Comparison of ENCODE assay signal across 8 mouse cellular contexts in genomic region chr1:152084638-152085345, GRCm38 (mm10). TPM values are rescaled to one million over a fixed set of nuclear protein-coding genes. Genes with fewer than 3 reads are reported as not detected.
DNase-seq lines count a peak whose midpoint lies in the region; ATAC-seq and TF ChIP-seq lines count a peak whose summit lies in the region.

No protein-coding gene starts in this region.

- no peak overlapping the region for H3K4me3 ChIP-seq in embryonic facial prominence, embryonic 11.5 days (ENCODE audit: low read depth, low read length)
- H3K4me3 ChIP-seq in heart, embryonic 15.5 days: peak overlapping the region; percentile 33
- peak overlapping the region; percentile 30 for H3K4me3 ChIP-seq in kidney, postnatal 0 days (replicated peaks; ENCODE audit: low read depth, low read length)

- no peaks in the 10 kb centered on the region for H3K9me3 ChIP-seq in embryonic facial prominence, embryonic 11.5 days (replicated peaks; ENCODE audit: control insufficient read depth, low read length)
- no peaks in the 10 kb centered on the region for H3K9me3 ChIP-seq in heart, embryonic 15.5 days (replicated peaks)
- no peaks in the 10 kb centered on the region for H3K9me3 ChIP-seq in kidney, postnatal 0 days (replicated peaks; ENCODE audit: low read length)

- ATAC-seq in embryonic facial prominence, embryonic 11.5 days (replicated peaks; ENCODE audit: insufficient number of reproducible peaks, low FRiP score, low TSS enrichment, low read depth): peak; percentile 26; the same call in 1 of the 2 replicates
- no peak for ATAC-seq in heart, embryonic 15.5 days (replicated peaks; ENCODE audit: insufficient number of reproducible peaks, insufficient read depth, low FRiP score, low read depth)
- ATAC-seq in kidney, postnatal 0 days (replicated peaks; ENCODE audit: low FRiP score, low read depth): peak; percentile 88
- ATAC-seq in megakaryocyte, adult 5-6 weeks (ENCODE audit: poor library complexity, severe bottlenecking): peak; percentile 77

- no peaks in the 10 kb centered on the region for H3K27me3 ChIP-seq in embryonic facial prominence, embryonic 11.5 days (ENCODE audit: control insufficient read depth, insufficient read depth, low read length)
- no peaks in the 10 kb centered on the region for H3K27me3 ChIP-seq in heart, embryonic 15.5 days
- H3K27me3 ChIP-seq in kidney, postnatal 0 days (ENCODE audit: insufficient read depth, low read length): no peaks in the 10 kb centered on the region

- TF ChIP-seq CTCF in kidney, postnatal 0 days (IDR thresholded peaks at IDR 0.05; ENCODE audit: low read depth): no peak

- no peak overlapping the region for H3K27ac ChIP-seq in embryonic facial prominence, embryonic 11.5 days (replicated peaks; ENCODE audit: low read depth, low read length)
- H3K27ac ChIP-seq in heart, embryonic 15.5 days: peak overlapping the region; percentile 43; the same call in 1 of the 2 replicates
- H3K27ac ChIP-seq in kidney, postnatal 0 days: peak overlapping the region; percentile 70

- no peaks in the 10 kb centered on the region for H3K4me1 ChIP-seq in embryonic facial prominence, embryonic 11.5 days (ENCODE audit: control insufficient read depth, insufficient read depth, low read length)
- peaks cover 57% of the 10 kb centered on the region for H3K4me1 ChIP-seq in heart, embryonic 15.5 days (replicated peaks)
- H3K4me1 ChIP-seq in kidney, postnatal 0 days (replicated peaks; ENCODE audit: insufficient read depth, low read length): no peaks in the 10 kb centered on the region

- DNase-seq in right cerebral cortex, adult 18-20 months: peak; percentile 36
- DNase-seq in right cerebral cortex, postnatal 4 days: no peak
- peak; percentile 71 for DNase-seq in embryonic facial prominence, embryonic 11.5 days (ENCODE audit: low spot score)
- DNase-seq in kidney, postnatal 0 days (ENCODE audit: low spot score): peak; percentile 79
- DNase-seq in thymus, adult 18-20 months: peak; percentile 54 to 62
- DNase-seq in retina, postnatal 1 day: no peak

- no peak overlapping the region; the same call in 1 of the 2 replicates for H3K9ac ChIP-seq in embryonic facial prominence, embryonic 11.5 days (replicated peaks; ENCODE audit: low read length)
- peak overlapping the region; percentile 27; the same call in 1 of the 2 replicates for H3K9ac ChIP-seq in heart, embryonic 15.5 days
- H3K9ac ChIP-seq in kidney, postnatal 0 days (ENCODE audit: low read depth, low read length): peak overlapping the region; percentile 57

- peak overlapping the region; percentile 26 for H3K4me2 ChIP-seq in embryonic facial prominence, embryonic 11.5 days (ENCODE audit: low read depth, low read length)
- peak overlapping the region; percentile 55 for H3K4me2 ChIP-seq in heart, embryonic 15.5 days
- H3K4me2 ChIP-seq in kidney, postnatal 0 days (ENCODE audit: low read length): peak overlapping the region; percentile 61

- WGBS in embryonic facial prominence, embryonic 11.5 days: 16% methylated on average over 15 of the region's 15 CpGs
- 19% methylated on average over 15 of the region's 15 CpGs for WGBS in heart, embryonic 15.5 days
- whole genome bisulfite sequencing in kidney, postnatal 0 days: 11% methylated on average over 15 of the region's 15 CpGs

- no peaks in the 10 kb centered on the region for H3K36me3 ChIP-seq in embryonic facial prominence, embryonic 11.5 days (replicated peaks; ENCODE audit: control insufficient read depth, insufficient read depth, low read depth, low read length)
- no peaks in the 10 kb centered on the region for H3K36me3 ChIP-seq in heart, embryonic 15.5 days
- H3K36me3 ChIP-seq in kidney, postnatal 0 days (ENCODE audit: insufficient read depth, low read length): no peaks in the 10 kb centered on the region

RNA-seq across cellular contexts. Expression of gene 1700025G04Rik, which starts 5.1 kb away (rescaled TPM):
- 24.7 and 29.3 TPM in 2 replicates for polyA plus RNA-seq in embryonic facial prominence, embryonic 11.5 days (2014; fragmentation: Nextera tagmentation; extraction: Ambion mirVana)
- 26.7 and 32.4 TPM in 2 replicates for polyA plus RNA-seq in heart, embryonic 15.5 days (2015; fragmentation: Nextera tagmentation; extraction: Ambion mirVana)
- polyA plus RNA-seq in kidney, postnatal 0 days (2015; fragmentation: Nextera tagmentation; extraction: Ambion mirVana): 14.8 and 15.5 TPM in 2 replicates
- 27.8 and 30.1 TPM in 2 replicates for total RNA-seq in megakaryocyte, adult 5-6 weeks (2015)
- 37.2 and 51.1 TPM in 2 replicates for total RNA-seq in megakaryocyte, adult 5-6 weeks (2017)

Comparison
In these comparisons a context has a peak if more than half of its experiments do, and no peak if none do; other contexts are left out.
1. DNase-seq: peak in right cerebral cortex, adult 18-20 months (single experiment), embryonic facial prominence, embryonic 11.5 days (single experiment), kidney, postnatal 0 days (single experiment) and thymus, adult 18-20 months (2 of 2); none in right cerebral cortex, postnatal 4 days (single experiment) and retina, postnatal 1 day (single experiment).
2. Peak in every context shown above with its lines, with median percentiles within 50 percentile points of each other: H3K4me2 ChIP-seq.